Mouse (Mus musculus): ENCODE data around the gene Fbxl4. TPM values are rescaled to one million over a fixed set of nuclear protein-coding genes. Genes with fewer than 3 reads are reported as not detected.

The Fbxl4 gene
- total and polyA plus RNA-seq, 3 experiments = 8.4 to 17.0 (median 12.0) TPM

DNA sequence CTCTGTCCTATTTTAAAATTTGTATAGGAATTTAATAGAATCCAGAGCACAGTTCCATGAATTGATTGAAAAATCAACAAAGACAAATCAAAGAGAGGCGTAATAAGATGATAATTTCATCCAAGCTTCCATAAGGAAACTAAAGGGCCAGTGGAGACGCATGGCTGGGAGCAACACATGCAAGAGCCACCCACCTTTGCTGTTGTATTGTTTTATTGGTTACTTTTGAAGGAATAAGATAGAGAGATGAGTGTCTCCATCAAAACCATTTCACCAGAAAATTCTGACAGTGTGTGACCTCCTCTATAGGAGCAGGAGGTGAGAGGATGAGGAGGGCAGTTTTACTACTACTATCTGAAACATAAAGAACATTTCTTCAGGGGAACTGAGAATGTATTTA, 124.8 kb downstream of the Fbxl4 start:
- no peaks in the 10 kb centered on the region for H3K36me3 ChIP-seq (replicated peaks in 1 of 2; ENCODE audit: control insufficient read depth in 1 of 2, insufficient read depth in 1 of 2, low read length in 1 of 2)
- H3K27ac ChIP-seq (ENCODE audit: insufficient read depth, low read depth) = no peak overlapping the region
- no peaks in the 10 kb centered on the region for H3K79me2 ChIP-seq (replicated peaks; ENCODE audit: control insufficient read depth, extremely low read depth, insufficient read depth, poor library complexity, severe bottlenecking)
- in situ Hi-C loops (cut with MboI; ENCODE audit: low pct_ligation_motif_present, low pct_unique_long_range_greater_than_20kb, low sequenced_read_pairs) (loop anchor here (25.0 kb wide), 1 partner anchor 1680 kb away; no protein-coding TSS in a partner anchor), dilution Hi-C loops (cut with MboI; ENCODE audit: extremely low pct_ligation_motif_present, extremely low pct_unique_long_range_greater_than_20kb, low sequenced_read_pairs) (no loop called here)
- peaks cover 14% of the 10 kb centered on the region for H3K9me3 ChIP-seq (replicated peaks; ENCODE audit: low read length)
- H3K4me2 ChIP-seq (ENCODE audit: insufficient read depth, low read depth, poor library complexity, severe bottlenecking) = no peak overlapping the region
- no peak overlapping the region for H3K9ac ChIP-seq (ENCODE audit: insufficient read depth, low read depth)
- H3K4me3 ChIP-seq (replicated peaks in 1 of 3; ENCODE audit: low read depth in 2 of 3, low read length in 2 of 3, poor library complexity in 1 of 3) = no peak overlapping the region
- no peak for DNase-seq (ENCODE audit: extremely low read depth)
- H3K4me1 ChIP-seq (ENCODE audit: control insufficient read depth in 1 of 2, insufficient read depth in 2 of 2) = no peaks in the 10 kb centered on the region
- no peaks in the 10 kb centered on the region for H3K27me3 ChIP-seq (replicated peaks)
- TF ChIP-seq MEF2A (IDR thresholded peaks at IDR 0.05; ENCODE audit: borderline replicate concordance, low read depth, low read length) (no peak), ELF1 (IDR thresholded peaks at IDR 0.05; ENCODE audit: low read depth, low read length) (no peak), EP300 (IDR thresholded peaks at IDR 0.05; ENCODE audit: low read length) (no peak), MAFK (IDR thresholded peaks at IDR 0.05; ENCODE audit: insufficient replicate concordance, low read length) (no peak), TBP (conservative IDR thresholded peaks at IDR 0.05; ENCODE audit: low read depth, low read length) (no peak), IRF4 (IDR thresholded peaks at IDR 0.05; ENCODE audit: low read depth, low read length) (no peak), E2F4 (IDR thresholded peaks at IDR 0.05; ENCODE audit: insufficient replicate concordance, low read depth, low read length) (no peak), UBTF (IDR thresholded peaks at IDR 0.05; ENCODE audit: low read depth, low read length) (no peak), ZC3H11A (IDR thresholded peaks at IDR 0.05; ENCODE audit: low read depth, low read length) (no peak)

DNA sequence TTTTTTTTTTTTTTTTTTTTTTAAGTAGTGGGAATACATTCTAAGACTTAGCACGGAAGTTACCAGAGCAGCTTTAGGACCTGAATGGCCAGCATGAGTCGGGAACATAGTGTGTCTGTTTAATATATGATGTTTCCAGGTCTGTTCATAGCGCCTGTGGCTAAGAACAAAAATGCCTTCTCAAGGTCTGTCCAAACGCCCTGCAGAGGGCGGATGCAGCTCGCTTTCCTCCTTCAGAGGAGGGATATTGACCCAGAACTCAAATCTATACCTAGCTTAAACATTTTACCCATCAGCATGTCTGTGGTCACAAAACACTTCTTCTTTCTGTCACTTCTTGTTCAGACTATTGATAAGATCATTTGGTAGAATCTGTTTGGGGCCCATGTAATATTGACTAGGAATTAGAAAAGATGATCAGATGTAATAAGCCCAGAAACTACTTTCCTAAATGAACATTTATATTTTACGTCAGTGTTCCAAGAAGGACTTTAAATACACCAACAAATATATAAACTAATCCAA, 125.5 kb downstream of the Fbxl4 start:
- Histone ChIP-seq H3K4me1 (ENCODE audit: control insufficient read depth in 1 of 2, insufficient read depth in 2 of 2) (no peaks in the 10 kb centered on the region), H3K79me2 (replicated peaks; ENCODE audit: control insufficient read depth, extremely low read depth, insufficient read depth, poor library complexity, severe bottlenecking) (no peaks in the 10 kb centered on the region), H3K9me3 (replicated peaks; ENCODE audit: low read length) (peaks cover 18% of the 10 kb centered on the region), H3K36me3 (replicated peaks in 1 of 2; ENCODE audit: control insufficient read depth in 1 of 2, insufficient read depth in 1 of 2, low read length in 1 of 2) (no peaks in the 10 kb centered on the region), H3K27ac (ENCODE audit: insufficient read depth, low read depth) (no peak overlapping the region), H3K4me3 (replicated peaks in 1 of 3; ENCODE audit: low read depth in 2 of 3, low read length in 2 of 3, poor library complexity in 1 of 3) (no peak overlapping the region), H3K9ac (ENCODE audit: insufficient read depth, low read depth) (no peak overlapping the region), H3K4me2 (ENCODE audit: insufficient read depth, low read depth, poor library complexity, severe bottlenecking) (no peak overlapping the region), H3K27me3 (replicated peaks) (no peaks in the 10 kb centered on the region)
- in situ Hi-C loops (cut with MboI; ENCODE audit: low pct_ligation_motif_present, low pct_unique_long_range_greater_than_20kb, low sequenced_read_pairs) = loop anchor here (25.0 kb wide), 1 partner anchor 1679 kb away; no protein-coding TSS in a partner anchor
- TF ChIP-seq NRF1 (IDR thresholded peaks at IDR 0.05; ENCODE audit: low read depth, low read length) (no peak), CTCF (conservative IDR thresholded peaks at IDR 0.05 in 1 of 2, IDR thresholded peaks at IDR 0.05 in 1 of 2; ENCODE audit: low read depth in 2 of 2, low read length in 2 of 2) (peak in 1 of 2 experiments; percentile 31; a peak in 2 of 4 replicates), MAZ (IDR thresholded peaks at IDR 0.05; ENCODE audit: low read depth, low read length) (no peak), MAFK (IDR thresholded peaks at IDR 0.05; ENCODE audit: insufficient replicate concordance, low read length) (no peak), PAX5 (IDR thresholded peaks at IDR 0.05; ENCODE audit: low read length) (no peak), UBTF (IDR thresholded peaks at IDR 0.05; ENCODE audit: low read depth, low read length) (no peak), IRF4 (IDR thresholded peaks at IDR 0.05; ENCODE audit: low read depth, low read length) (no peak), USF2 (conservative IDR thresholded peaks at IDR 0.05; ENCODE audit: low read depth, low read length) (no peak), CHD2 (IDR thresholded peaks at IDR 0.05; ENCODE audit: low read length) (no peak), SMC3 (IDR thresholded peaks at IDR 0.05; ENCODE audit: low read depth, low read length) (peak; percentile 35), JUN (IDR thresholded peaks at IDR 0.05; ENCODE audit: insufficient read depth, low read depth, low read length) (no peak), USF1 (IDR thresholded peaks at IDR 0.05; ENCODE audit: low read depth, low read length) (no peak), CHD1 (IDR thresholded peaks at IDR 0.05; ENCODE audit: low read depth, low read length) (no peak), SIN3A (IDR thresholded peaks at IDR 0.05; ENCODE audit: low read length) (no peak), JUND (conservative IDR thresholded peaks at IDR 0.05; ENCODE audit: low read depth, low read length) (no peak), TCF12 (IDR thresholded peaks at IDR 0.05; ENCODE audit: low read depth, low read length) (no peak), MYC (IDR thresholded peaks at IDR 0.05; ENCODE audit: low read depth, low read length) (no peak), RAD21 (IDR thresholded peaks at IDR 0.05; ENCODE audit: low read depth, low read length) (peak; percentile 44), ZC3H11A (IDR thresholded peaks at IDR 0.05; ENCODE audit: low read depth, low read length) (no peak)
- DNase-seq (ENCODE audit: extremely low read depth) = no peak
- dilution Hi-C loops (cut with MboI; ENCODE audit: extremely low pct_ligation_motif_present, extremely low pct_unique_long_range_greater_than_20kb, low sequenced_read_pairs) = no loop called here

All from CH12.LX (cell line).